Mouse (Mus musculus): ENCODE measurements around the gene Fli1. TPM values are rescaled to one million over a fixed set of nuclear protein-coding genes. Genes with fewer than 3 reads are reported as not detected.

Fli1 gene
- polyA plus RNA-seq, 1 experiment, result 124 TPM

- no peaks in the 10 kb centered on the region for H3K4me1 ChIP-seq (ENCODE audit: control insufficient read depth, insufficient read depth, low read length)
- TF ChIP-seq POLR2A (IDR thresholded peaks at IDR 0.05; ENCODE audit: borderline replicate concordance, low read depth, low read length) (no peak), CTCF (IDR thresholded peaks at IDR 0.05; ENCODE audit: low read depth, low read length) (no peak)
- no peak overlapping the region for H3K27ac ChIP-seq (ENCODE audit: insufficient read depth, low read depth, low read length)
- H3K4me3 ChIP-seq (ENCODE audit: insufficient read depth, low read length), result no peak overlapping the region
Measured at GRCm38 (mm10) chr9:32571676-32572075, 29.0 kb upstream of the Fli1 start.

GRCm38 (mm10) chr9:32570547-32570946, 27.9 kb upstream of the Fli1 start:
- TF ChIP-seq CTCF (IDR thresholded peaks at IDR 0.05; ENCODE audit: low read depth, low read length) (no peak), POLR2A (IDR thresholded peaks at IDR 0.05; ENCODE audit: borderline replicate concordance, low read depth, low read length) (no peak)
- no peak overlapping the region for H3K4me3 ChIP-seq (ENCODE audit: insufficient read depth, low read length)
- H3K27ac ChIP-seq (ENCODE audit: insufficient read depth, low read depth, low read length), result no peak overlapping the region
- H3K4me1 ChIP-seq (ENCODE audit: control insufficient read depth, insufficient read depth, low read length), result no peaks in the 10 kb centered on the region

- Histone ChIP-seq H3K4me3 (ENCODE audit: insufficient read depth, low read length) (no peak overlapping the region), H3K4me1 (ENCODE audit: control insufficient read depth, insufficient read depth, low read length) (no peaks in the 10 kb centered on the region), H3K27ac (ENCODE audit: insufficient read depth, low read depth, low read length) (no peak overlapping the region)
- TF ChIP-seq CTCF (IDR thresholded peaks at IDR 0.05; ENCODE audit: low read depth, low read length) (no peak), POLR2A (IDR thresholded peaks at IDR 0.05; ENCODE audit: borderline replicate concordance, low read depth, low read length) (no peak)
Measured at GRCm38 (mm10) chr9:32569261-32569660, 26.6 kb upstream of the Fli1 start.

- Histone ChIP-seq H3K27ac (ENCODE audit: insufficient read depth, low read depth, low read length) (no peak overlapping the region), H3K4me3 (ENCODE audit: insufficient read depth, low read length) (no peak overlapping the region), H3K4me1 (ENCODE audit: control insufficient read depth, insufficient read depth, low read length) (peaks cover 3% of the 10 kb centered on the region; the same call in 1 of the 2 replicates)
- TF ChIP-seq POLR2A (IDR thresholded peaks at IDR 0.05; ENCODE audit: borderline replicate concordance, low read depth, low read length), result no peak
- no peak for TF ChIP-seq CTCF (IDR thresholded peaks at IDR 0.05; ENCODE audit: low read depth, low read length)
Measured at GRCm38 (mm10) chr9:32567603-32568002, 24.9 kb upstream of the Fli1 start.

GRCm38 (mm10) chr9:32565309-32565708, 22.6 kb upstream of the Fli1 start:
- Histone ChIP-seq H3K4me1 (ENCODE audit: control insufficient read depth, insufficient read depth, low read length) (peaks cover 5% of the 10 kb centered on the region), H3K27ac (ENCODE audit: insufficient read depth, low read depth, low read length) (no peak overlapping the region), H3K4me3 (ENCODE audit: insufficient read depth, low read length) (no peak overlapping the region)
- TF ChIP-seq POLR2A (IDR thresholded peaks at IDR 0.05; ENCODE audit: borderline replicate concordance, low read depth, low read length), result no peak
- TF ChIP-seq CTCF (IDR thresholded peaks at IDR 0.05; ENCODE audit: low read depth, low read length), result no peak

- H3K4me3 ChIP-seq (ENCODE audit: insufficient read depth, low read length), result peak overlapping the region; percentile 15
- H3K27ac ChIP-seq (ENCODE audit: insufficient read depth, low read depth, low read length), result no peak overlapping the region
- peaks cover 5% of the 10 kb centered on the region for H3K4me1 ChIP-seq (ENCODE audit: control insufficient read depth, insufficient read depth, low read length)
- TF ChIP-seq CTCF (IDR thresholded peaks at IDR 0.05; ENCODE audit: low read depth, low read length) (no peak), POLR2A (IDR thresholded peaks at IDR 0.05; ENCODE audit: borderline replicate concordance, low read depth, low read length) (no peak)
Measured at GRCm38 (mm10) chr9:32562837-32563236, 20.2 kb upstream of the Fli1 start.

- peak overlapping the region; percentile 18 for H3K27ac ChIP-seq (ENCODE audit: insufficient read depth, low read depth, low read length)
- H3K4me1 ChIP-seq (ENCODE audit: control insufficient read depth, insufficient read depth, low read length), result peaks cover 5% of the 10 kb centered on the region
- TF ChIP-seq POLR2A (IDR thresholded peaks at IDR 0.05; ENCODE audit: borderline replicate concordance, low read depth, low read length), result no peak
- peak; percentile 16; the same call in 1 of the 2 replicates for TF ChIP-seq CTCF (IDR thresholded peaks at IDR 0.05; ENCODE audit: low read depth, low read length)
- peak overlapping the region; percentile 15 for H3K4me3 ChIP-seq (ENCODE audit: insufficient read depth, low read length)
Measured at GRCm38 (mm10) chr9:32562409-32562808, 19.7 kb upstream of the Fli1 start.

GRCm38 (mm10) chr9:32561190-32561890, 18.7 kb upstream of the Fli1 start:
- no peak overlapping the region for H3K4me3 ChIP-seq (ENCODE audit: insufficient read depth, low read length)
- H3K27ac ChIP-seq (ENCODE audit: insufficient read depth, low read depth, low read length), result no peak overlapping the region
- TF ChIP-seq CTCF (IDR thresholded peaks at IDR 0.05; ENCODE audit: low read depth, low read length), result no peak
- no peak for TF ChIP-seq POLR2A (IDR thresholded peaks at IDR 0.05; ENCODE audit: borderline replicate concordance, low read depth, low read length)
- peaks cover 5% of the 10 kb centered on the region for H3K4me1 ChIP-seq (ENCODE audit: control insufficient read depth, insufficient read depth, low read length)

GRCm38 (mm10) chr9:32559859-32560258, 17.2 kb upstream of the Fli1 start:
- H3K4me3 ChIP-seq (ENCODE audit: insufficient read depth, low read length), result no peak overlapping the region
- H3K27ac ChIP-seq (ENCODE audit: insufficient read depth, low read depth, low read length), result no peak overlapping the region
- TF ChIP-seq POLR2A (IDR thresholded peaks at IDR 0.05; ENCODE audit: borderline replicate concordance, low read depth, low read length) (no peak), CTCF (IDR thresholded peaks at IDR 0.05; ENCODE audit: low read depth, low read length) (no peak)
- H3K4me1 ChIP-seq (ENCODE audit: control insufficient read depth, insufficient read depth, low read length), result peaks cover 5% of the 10 kb centered on the region

GRCm38 (mm10) chr9:32559454-32559853, 16.8 kb upstream of the Fli1 start:
- peaks cover 5% of the 10 kb centered on the region for H3K4me1 ChIP-seq (ENCODE audit: control insufficient read depth, insufficient read depth, low read length)
- no peak overlapping the region for H3K4me3 ChIP-seq (ENCODE audit: insufficient read depth, low read length)
- H3K27ac ChIP-seq (ENCODE audit: insufficient read depth, low read depth, low read length), result no peak overlapping the region
- TF ChIP-seq CTCF (IDR thresholded peaks at IDR 0.05; ENCODE audit: low read depth, low read length) (no peak), POLR2A (IDR thresholded peaks at IDR 0.05; ENCODE audit: borderline replicate concordance, low read depth, low read length) (no peak)
